Mouse (Mus musculus): Measurements from ENCODE around the gene Slc44a2.
"Not testable (repeated sequence)": the region's sequence is repeated elsewhere in the genome, so short reads cannot be mapped to it uniquely, and the experiment has no call there.

The Slc44a2 gene

DNA sequence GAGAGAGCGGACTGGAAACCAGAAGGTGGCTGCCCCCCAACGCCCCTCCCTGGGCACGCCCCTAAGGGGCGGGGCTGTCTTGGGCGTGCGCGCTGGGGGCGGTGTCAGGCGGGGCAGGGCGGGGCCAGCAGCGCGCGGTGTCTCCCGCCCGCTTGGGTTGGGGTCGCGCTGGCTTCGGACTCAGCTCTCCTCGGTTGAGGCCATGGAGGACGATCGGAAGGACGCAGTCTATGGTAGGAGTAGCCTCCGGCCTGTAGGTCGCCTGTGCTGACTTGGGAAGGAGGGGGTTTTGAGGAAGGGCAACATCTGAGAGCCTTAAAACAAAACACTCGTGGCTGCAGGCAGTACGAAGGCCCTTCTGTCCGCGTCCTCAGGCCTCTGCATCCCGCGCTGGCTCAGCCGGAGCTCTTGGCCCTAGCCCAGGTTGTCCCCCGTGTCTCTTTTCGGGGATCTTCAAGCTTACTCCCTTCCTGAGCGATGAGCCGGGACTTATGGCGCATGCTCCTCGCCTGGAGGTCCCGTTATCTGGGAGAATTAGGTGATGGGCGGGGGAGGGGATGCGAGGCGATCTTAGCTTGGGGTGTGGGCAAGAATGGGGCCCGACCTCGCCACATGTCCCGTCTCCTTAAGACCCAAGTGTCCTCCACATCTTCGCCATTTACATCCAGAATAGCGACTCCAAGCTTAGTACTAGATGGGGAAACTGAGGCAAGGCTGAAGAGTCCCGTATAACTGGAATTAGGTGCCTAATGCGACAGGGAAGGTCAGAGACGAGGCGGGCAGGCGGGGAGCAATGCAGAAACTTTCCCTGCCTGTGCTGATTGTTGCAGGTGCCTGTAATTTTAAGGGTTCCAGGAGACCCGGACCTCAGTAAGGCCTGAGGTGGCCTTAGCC, at the start of gene Slc44a2:
Gene Slc44a2, plus strand, starts transcription at position 80 of the 894 bp plus-strand sequence.
- peak; percentile 67 for DNase-seq

DNA sequence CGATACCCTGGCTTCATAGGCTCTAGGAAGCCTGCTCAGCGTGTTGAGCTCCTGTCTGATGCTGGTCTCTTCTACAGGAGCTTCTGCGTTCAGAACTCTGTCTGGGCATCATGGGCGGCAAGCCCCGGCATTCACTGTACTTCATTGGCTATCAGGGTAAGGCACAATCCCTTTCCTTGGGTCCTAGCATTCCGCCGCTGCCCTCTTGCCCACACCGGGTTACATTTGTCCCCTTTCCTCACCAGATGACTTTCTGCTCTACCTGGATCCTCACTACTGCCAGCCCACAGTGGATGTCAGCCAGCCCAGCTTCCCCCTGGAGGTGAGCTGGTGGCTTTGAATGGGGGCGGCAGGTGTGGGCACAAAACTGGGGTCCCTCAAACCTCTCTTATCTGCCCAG, 48.1 kb upstream of the Slc44a2 start:
- no peak for DNase-seq

DNA sequence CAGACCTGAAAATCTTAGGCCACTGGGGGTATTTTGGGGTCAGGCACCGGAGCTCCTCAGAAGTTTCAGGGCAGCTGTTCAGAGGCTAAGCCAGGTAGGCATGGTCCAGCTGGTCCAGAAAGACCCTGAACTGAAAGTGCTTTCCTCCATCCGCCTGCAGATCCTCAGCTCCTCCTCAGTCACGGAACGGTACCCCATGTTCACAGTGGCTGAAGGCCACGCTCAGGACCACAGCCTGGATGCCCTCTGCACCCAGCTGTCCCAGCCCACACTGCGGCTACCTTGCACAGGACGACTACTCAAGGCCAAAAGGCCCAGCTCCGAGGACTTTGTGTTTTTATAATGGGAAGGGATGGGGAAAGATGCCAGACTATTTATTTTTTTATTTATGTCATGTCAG, 47.4 kb upstream of the Slc44a2 start:
- DNase-seq = no peak

DNA sequence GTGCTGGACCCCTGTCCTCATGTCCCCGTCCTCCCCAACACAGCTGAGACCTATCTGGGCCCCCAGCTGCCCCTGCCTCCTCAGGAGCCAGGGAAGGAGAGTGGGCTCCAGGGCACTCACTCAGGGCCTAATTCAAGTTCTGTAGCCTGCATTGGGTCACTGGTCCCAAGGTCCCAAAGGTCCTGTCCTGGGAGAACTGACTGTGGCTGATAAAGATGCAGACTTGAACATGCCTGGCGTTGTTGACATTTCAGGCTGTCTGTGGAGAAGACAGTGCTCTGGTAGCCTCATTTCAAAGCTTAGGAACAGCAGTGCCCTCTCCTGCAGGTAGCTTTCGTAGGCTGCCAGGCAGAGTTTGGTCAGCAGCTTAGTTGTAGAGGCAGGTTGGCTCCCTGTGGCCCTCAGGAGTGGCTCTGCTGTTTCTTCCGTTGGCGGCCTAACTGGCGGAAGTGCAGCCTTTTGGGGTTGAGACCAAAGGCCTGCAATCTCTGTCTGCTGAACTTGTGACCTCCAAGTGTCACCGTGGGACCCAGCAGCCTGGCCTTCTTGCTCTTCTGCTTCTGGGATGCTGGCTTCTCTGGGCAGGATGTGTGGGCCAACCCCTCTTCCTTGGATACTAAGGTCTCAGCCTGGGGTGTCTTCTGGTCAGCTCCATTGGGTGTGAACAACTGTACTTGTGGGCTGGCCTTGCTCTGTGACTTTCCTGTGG, 46.8 kb upstream of the Slc44a2 start:
- DNase-seq = no peak

DNA sequence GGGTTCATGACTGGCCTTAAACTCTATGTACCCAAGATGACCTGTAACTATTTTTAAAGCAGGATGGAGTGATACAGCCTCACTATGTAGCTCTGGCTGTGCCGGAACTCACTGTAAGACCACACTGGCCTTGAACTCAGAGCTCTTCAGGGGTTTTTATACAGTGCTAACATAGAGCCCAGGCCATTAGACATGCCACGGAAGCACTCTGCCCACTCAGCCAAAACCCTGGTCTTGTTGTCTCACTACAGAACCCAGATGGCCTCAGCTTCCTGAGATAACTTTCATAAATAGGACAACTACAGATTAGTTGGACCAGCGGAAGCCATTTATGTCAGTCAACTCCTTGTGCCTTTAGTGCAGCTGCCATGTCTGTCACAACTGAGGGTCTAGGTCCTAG, 46.2 kb upstream of the Slc44a2 start:
- DNase-seq = no peak

DNA sequence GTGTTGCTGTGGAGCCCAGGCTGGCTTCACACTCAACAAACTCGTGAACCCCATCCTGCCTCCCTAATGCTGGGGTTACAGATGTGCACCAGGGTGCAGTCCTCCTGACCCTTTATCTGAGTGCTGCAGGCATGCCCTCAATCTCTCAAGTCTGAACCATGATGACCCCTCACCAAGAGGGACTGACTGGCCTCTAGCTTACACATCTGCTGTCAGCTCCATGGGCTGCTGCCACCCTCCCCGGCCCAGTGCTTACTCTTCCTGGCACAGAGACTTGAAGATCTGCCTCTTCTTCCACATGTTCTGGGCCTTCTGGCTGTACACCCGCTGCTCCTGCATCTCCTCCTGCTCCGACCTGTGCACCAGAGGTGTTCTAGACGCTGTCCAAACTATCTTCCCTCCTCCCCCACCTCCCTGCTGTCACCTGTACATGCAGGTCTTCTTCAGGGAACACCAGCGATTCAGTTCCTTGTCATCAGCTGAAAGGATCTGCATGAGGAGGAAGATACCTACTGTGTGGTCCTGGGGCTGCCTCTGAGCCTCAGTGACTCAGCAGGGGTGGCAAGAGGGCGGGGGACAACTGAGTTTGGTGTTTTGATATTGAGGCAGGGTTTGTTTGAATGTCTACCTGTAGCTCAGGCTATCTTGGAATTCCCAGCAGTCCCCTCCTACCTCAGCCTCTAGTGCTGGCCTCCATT, 45.3 kb upstream of the Slc44a2 start:
- no peak for DNase-seq

DNA sequence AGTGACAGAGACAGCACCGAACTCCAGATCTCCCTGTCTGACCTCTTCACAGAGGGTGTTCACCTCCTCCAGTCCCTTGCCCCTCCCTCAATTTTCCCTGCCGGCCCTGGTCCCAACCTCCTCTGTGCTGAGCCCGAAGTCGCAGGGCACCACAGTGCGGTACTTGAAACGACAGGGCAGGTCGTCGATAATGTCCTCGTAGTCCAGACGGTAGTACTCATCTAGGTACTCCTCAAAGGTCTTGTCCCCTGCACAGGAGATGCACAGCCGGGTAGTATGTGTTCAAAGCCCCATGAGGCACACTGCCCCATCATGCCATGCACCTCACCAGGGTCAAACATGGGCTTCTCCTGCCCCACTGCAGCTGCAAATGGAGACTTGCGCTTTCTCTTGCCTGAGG, 44.8 kb upstream of the Slc44a2 start:
- DNase-seq = no peak

DNA sequence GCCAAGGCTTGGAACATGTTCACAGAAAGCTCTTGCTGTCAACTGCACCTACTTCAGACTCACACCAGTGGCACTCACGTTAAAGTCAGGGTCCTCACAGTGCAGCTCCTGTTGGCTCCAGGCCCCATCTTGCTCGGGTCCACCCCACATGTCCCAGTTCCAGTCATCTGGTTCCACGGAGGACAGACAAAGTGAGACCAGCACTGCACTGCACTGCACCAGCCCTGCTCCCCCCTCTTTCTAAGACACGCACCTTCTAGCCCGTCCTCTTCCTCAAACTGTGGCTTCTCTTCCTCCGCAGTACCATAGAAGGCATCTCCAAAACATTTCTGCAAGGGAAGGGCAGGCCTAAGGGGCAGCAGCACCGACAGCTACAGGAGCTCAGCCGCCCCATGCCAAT, 44.2 kb upstream of the Slc44a2 start:
- DNase-seq = no peak

DNA sequence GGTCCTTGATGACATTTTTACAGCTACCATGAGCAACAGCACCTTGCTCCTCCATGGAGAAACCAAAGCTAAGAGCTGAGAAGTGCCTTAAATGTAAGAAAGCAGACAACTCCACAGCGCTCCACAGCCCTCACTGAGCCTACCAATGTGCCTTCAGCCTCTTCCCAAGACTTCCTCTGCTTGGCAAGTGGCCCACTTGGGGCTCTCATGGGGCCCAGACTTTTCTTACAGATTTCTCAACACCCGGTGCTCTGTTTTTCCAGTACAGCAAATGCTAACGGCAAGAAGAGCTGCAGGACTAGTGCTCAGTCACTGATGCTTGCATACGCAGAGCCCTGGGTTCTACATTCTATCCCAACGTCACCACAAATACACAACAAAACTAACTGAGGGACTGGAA, 42.7 kb upstream of the Slc44a2 start:
- DNase-seq = no peak

DNA sequence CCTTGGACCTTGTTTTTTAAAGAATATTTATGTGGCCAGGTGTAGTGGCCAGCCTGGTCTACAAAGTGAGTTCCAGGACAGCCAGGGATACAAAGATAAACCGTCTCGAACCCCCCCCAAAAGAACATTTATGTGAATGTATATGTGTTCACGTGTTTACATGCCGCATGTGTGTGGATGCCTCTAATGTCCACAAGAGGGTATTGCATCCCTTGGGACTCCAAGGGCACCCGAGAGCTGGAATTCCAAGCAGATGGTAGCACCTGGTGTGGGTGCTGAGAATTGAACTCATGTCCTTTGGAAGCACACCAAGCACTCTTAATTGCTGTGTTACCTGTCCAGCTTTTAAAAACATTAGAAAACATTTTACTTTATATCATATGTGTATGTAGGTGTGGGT, 36.9 kb upstream of the Slc44a2 start:
- DNase-seq = no peak

DNA sequence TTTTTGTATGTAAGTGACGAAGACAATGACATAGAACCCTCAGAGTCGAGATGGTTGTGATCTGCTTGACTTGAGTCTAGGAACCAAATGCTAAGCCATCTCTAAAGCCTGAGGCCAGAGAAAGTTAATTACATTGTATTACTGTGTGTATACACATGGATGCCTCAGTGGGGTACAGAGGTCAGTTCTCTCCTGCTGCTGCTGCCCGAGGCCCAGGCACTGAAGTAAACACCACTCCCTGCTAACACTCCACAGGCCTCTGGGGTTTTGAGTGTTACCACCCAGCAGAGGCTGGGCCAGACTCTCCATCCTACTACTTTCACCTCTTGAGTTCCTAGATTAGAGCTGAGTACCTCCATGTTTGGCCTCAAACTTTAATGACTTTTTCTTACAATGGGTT, 36.5 kb upstream of the Slc44a2 start:
- no peak for DNase-seq

DNA sequence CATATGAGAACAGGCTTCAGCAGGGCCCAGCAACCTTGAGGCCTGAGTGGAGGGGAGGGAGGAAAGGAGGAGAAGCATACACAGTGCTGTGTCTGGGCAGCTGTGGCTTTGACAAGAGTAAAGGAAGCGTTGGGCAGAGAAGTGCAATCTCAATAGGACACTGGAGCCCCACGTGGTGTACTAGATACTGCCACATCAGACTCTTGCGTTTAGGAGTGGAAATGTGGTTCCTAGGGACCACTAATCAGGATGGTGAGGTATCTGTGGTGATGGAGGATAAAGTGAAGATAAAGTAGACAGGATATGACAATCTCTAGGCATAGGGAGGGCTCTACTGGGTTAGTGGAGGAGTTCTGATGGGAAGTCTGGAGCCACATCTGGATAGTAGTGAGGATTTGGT, 33.7 kb upstream of the Slc44a2 start:
- no peak for DNase-seq

DNA sequence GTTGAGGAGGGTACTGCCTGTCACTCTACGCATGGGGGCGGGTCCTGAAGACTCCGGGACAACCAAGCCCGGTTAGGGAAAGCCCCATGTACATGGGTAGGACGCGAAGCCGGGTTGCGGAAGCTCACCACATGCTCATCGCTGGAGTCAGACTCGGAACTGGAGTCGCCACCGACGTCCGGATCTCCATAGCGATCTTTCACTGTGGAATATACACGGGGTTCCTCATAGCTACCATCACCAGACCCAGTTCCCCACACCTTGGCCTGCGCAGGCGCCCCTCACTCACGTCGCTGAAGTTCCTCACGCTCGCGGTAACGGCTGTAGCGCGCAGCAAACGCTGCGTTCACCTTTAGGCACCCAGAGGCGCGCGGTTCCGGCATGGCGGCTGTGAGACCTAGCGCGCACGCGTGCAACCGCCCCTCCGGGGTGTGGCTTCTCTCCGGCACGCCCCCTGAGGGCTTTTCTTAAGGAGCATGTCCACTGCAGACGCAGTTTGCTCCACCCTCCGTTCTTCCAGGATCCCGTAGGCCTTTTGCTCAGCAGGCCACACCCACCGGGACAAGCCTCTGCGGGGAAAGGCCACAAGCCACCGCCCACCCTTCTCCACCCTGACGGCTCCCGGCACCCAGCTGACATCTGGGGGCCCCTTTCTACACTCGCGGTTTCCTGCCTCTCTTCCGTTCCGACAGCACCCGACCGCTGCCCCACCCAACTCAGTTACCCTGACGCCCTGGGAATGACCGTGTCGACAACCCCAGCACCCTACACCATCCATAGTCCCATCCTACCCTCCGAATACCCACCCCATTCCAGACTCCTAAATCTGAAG, 32.7 kb upstream of the Slc44a2 start, which contains the start of gene Kri1:
Gene Kri1, minus strand, starts transcription at position 399 of the 832 bp plus-strand sequence.
- DNase-seq = peak; percentile 96

DNA sequence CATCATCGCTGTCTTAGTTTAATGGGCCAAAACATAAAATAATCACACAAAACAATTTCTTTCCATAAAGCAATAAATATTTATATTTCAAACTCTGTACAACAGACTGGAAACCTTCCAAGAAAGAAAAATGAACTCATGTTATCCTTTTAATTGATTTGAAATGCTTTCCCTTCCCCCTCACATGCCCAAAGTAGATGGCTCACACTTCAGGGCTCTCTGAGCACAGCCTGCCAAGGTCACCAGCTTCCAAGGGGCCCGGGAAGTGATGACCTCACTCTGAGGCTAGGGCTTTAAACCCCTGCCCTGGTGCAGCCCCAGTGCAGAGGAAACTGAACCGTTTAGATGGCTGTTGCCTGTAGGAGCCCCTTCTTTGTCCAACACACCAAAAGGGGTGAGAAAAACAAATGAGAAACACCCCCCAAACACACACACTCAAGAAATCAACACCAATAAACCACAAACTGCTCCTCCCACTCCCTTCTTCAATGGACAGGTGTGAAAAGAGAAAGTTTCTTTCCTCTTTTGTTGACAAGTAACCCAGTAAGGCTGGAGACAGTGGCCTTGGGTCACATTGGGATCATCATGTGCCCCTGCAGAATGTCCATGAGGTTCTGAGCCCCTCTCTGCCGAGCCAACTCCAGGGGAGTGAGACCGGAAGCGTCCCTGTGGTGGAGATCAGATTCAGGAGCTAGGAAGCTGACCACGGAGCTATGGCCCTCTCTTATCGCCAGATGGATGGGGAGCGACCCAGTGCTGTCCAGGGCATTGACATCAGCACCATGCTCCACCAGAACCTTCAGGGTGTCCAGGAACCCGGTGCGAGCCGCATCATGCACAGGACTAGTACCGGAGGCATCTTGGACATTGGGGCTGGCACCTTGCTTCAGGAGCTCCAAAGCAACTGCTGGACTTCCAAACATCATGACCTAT, 31.8 kb upstream of the Slc44a2 start:
- no peak for DNase-seq

DNA sequence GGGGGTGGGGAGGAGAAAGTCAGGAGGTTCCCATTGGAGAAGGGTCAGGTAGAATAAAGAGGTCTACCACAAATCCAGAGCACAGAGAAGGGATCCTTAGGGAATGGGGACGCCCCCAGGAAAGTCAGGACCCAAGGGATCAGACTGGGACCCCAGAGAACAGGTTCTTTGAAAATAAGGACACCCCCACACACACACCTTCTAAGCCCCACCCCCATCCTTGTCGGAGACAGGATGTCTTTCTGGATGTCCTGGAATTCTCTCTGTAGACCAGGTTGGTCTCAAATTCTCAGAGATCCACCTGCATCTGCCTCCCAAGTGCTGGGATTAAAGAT, 31.2 kb upstream of the Slc44a2 start:
- DNase-seq = no peak

DNA sequence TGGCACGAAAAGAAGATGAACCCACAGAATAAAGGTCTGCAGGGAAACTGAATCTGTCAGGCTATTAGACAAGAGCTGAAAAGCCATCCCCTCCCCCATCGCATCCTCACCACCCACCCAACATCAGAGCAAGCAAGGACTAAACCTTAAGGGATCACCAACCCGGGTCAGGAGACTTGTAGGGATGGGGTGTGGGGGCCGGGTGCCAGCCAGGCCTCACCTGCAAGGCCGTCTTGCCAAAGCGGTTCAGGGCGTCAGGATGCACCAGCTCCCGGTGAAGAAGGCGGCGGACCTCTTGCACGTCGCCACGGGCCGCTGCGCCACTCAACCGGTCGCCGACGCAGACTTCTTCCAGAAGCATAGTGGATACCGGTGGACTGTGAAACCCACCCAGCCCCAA, 29.9 kb upstream of the Slc44a2 start:
- no peak for DNase-seq

DNA sequence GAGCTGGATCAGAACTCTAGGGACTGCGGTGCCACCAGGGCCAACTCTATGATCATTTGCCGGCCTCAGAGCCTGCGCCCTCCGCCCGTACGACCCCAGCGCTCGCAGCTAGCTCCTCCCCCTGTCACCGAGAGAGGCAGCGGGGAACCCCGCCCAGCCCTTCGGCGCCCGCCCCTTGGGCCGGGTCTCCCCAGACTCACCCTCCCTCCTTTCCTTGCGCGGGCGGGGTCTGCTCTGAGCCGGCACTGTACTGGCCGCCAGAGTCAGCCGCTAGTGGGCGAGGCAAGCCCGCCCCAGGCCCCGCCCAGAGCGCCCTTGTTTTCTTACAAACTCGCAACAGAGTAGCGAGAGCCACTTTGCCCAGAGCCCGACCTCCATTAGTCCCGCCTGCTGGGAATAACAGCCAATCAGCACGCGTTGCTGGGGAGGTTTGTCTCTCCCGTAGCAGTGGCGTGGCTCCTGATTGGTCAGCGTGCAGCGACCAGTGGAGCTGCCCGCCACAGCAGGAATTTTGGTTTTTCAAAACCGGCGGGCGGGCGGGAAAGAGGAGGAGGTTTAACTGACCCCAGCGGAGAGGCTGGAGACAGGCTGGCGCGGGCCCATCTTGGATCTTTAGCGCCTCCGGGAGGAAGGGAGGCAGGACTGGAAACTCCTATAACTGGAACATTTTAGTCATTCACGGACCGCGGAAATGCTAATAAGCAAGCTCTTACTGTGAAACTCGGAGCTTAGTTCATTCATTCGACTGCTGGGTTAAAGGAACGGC, 29.3 kb upstream of the Slc44a2 start, which contains the start of gene Cdkn2d:
Gene Cdkn2d, minus strand, starts transcription at position 386 of the 766 bp plus-strand sequence.
- peak; percentile 99 for DNase-seq

DNA sequence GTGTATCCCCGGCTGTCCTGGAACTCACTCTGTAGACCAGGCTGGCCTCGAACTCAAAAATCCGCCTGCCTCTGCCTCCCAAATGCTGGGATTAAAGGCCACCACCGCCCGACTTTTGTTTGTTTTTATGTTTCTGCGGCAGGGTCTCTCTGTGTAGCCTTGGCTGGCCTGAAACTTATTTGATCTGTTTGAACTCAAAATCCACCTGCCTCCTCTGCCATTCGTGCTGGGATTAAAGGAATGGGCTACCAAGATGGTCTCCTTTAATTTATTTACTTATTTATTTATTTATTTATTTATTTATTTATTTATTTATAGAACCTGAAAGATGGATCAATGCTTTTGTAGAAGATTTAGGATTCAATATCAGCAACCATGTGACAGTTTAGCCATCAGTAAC, 28.6 kb upstream of the Slc44a2 start:
- not testable (repeated sequence) for DNase-seq

DNA sequence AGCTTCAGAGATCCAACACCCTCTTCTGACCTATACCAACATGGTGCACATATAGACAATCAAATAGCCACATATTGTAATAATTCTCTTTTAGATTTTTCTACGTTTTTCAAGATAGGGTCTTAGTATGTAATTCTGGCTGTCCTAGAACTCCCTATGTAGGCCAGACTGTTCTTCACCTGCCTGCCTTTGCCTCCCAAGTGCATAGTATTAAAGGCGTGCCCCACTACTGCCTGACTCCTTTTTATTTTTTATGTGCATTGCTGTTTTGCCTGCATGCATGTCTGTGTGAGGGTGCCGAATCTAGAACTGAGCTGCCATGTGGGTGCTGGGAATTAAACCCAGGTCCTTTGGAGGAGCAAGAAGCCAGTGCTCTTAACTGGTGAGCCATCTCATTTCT, 28.2 kb upstream of the Slc44a2 start:
- no peak for DNase-seq

DNA sequence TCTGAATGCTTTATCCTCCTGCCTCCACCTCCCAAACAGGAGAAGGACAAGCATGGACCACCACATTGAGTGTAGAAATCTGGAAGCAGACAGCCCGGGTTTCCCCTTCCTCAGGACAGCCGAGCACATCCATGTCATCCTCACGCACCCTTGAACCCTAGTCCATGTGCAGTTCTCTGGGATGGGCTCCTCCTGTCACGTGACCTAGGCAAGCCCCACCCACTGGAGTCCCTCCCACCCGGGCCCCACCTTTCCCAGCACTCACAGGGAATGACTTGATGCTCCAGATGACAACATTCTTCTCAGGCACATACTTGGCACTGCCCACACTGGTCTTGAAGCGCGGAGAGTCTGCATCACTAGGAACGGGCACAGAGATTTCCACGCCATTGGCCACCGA, 21.5 kb upstream of the Slc44a2 start:
- DNase-seq = no peak

DNA sequence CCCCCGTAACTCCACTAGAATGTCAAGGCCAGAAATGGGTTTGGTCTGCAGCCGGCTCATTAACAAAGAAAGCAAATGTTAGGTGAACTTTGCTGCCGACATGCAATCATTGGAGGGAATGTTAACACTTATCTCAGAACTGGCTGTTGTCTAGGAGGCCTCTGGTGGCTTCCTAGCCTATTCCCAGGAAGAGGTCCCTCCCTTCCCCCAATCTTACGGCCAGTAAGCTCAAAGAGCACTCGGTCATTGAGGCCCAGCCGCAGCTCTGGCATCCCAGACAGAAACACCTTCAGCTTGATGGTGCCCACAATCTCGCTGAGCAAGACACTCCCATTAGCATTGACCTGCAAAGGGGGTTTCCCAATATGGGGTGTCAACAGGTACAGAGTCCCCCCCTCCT, 15.4 kb upstream of the Slc44a2 start:
- DNase-seq = no peak
